12 mouse cellular contexts compared by ENCODE assay signal in the genomic region with DNA sequence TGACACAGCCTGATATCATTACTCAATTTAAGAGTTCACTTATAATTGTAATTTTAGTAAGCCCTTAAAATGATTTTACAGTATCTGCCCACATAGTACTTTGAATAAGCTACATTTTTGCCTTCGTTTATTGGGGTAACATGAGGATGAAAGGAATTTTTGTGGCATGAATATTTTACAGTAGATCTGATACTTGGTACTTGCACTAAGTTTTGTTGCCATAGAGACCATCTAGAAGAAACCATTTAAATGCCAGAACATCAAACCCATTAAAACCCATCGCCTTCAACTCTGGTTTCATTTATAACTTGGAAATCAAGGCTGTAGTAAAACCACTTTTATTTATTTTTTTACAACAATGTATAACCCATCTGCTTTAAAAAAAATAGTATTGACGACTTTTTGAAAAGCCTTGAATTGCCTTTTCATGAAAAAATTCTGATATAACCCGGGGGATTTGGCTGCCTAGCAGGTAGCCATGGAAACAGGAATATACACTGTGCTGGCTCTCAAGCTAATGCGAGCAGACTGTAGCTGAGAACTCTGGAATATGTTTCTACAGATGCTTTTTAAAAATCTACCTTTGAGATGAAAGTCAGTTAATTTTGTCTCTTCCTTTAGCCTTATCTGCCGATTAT.
DNase-seq lines count a peak whose midpoint lies in the region; ATAC-seq and TF ChIP-seq lines count a peak whose summit lies in the region.
"Had no signal": no experiment of that assay in that cellular context is flagged by ENCODE, and none has a peak within 500 bp of the region (broad histone marks: within the 10 kb centered on the region; RNA-seq: fewer than 3 reads in every experiment).

No protein-coding gene starts in this region.

- no peak overlapping the region for H3K9ac ChIP-seq in hindbrain, embryonic 13.5 days
- no peak overlapping the region for H3K9ac ChIP-seq in hindbrain, postnatal 0 days (replicated peaks; ENCODE audit: low read length)
- H3K9ac ChIP-seq in midbrain, embryonic 14.5 days (replicated peaks; ENCODE audit: low read length) = no peak overlapping the region
- H3K9ac ChIP-seq: intestine, embryonic 15.5 days; liver, postnatal 0 days had no signal

- no peak overlapping the region for H3K4me2 ChIP-seq in hindbrain, embryonic 13.5 days
- 0 out of 2 replicates have a peak overlapping the region, but pooled peaks have one; percentile 10 for H3K4me2 ChIP-seq in hindbrain, postnatal 0 days (ENCODE audit: low read depth, low read length)
- H3K4me2 ChIP-seq in midbrain, embryonic 14.5 days (ENCODE audit: low read length) = no peak overlapping the region
- H3K4me2 ChIP-seq: heart, embryonic 11.5 days; intestine, embryonic 15.5 days had no signal

- whole genome bisulfite sequencing in hindbrain, embryonic 13.5 days = 59% methylated on average over 6 of the region's 6 CpGs
- WGBS in hindbrain, embryonic 10.5 days = 82% methylated on average over 6 of the region's 6 CpGs
- WGBS in hindbrain, postnatal 0 days = 34% methylated on average over 6 of the region's 6 CpGs
- WGBS in midbrain, embryonic 14.5 days = 38% methylated on average over 6 of the region's 6 CpGs

- no peak for TF ChIP-seq CTCF in hindbrain, postnatal 0 days (IDR thresholded peaks at IDR 0.05; ENCODE audit: low read depth)

- no peak overlapping the region for H3K4me3 ChIP-seq in hindbrain, embryonic 13.5 days
- H3K4me3 ChIP-seq in hindbrain, embryonic 10.5 days = no peak overlapping the region
- H3K4me3 ChIP-seq in hindbrain, postnatal 0 days (ENCODE audit: low read length) = no peak overlapping the region
- no peak overlapping the region for H3K4me3 ChIP-seq in midbrain, embryonic 14.5 days (replicated peaks; ENCODE audit: low read depth, low read length)
- H3K4me3 ChIP-seq: intestine, embryonic 15.5 days; megakaryocyte, embryonic 14.5 days had no signal

- no peaks in the 10 kb centered on the region for H3K27me3 ChIP-seq in hindbrain, embryonic 13.5 days
- H3K27me3 ChIP-seq in hindbrain, embryonic 10.5 days (ENCODE audit: insufficient read depth, poor library complexity, severe bottlenecking) = no peaks in the 10 kb centered on the region
- no peaks in the 10 kb centered on the region for H3K27me3 ChIP-seq in hindbrain, postnatal 0 days (ENCODE audit: insufficient read depth, low read length)
- no peaks in the 10 kb centered on the region for H3K27me3 ChIP-seq in midbrain, embryonic 14.5 days (ENCODE audit: control insufficient read depth, insufficient read depth, low read length)
- H3K27me3 ChIP-seq: intestine, embryonic 15.5 days; megakaryocyte, embryonic 14.5 days had no signal

- H3K36me3 ChIP-seq in hindbrain, embryonic 13.5 days = no peaks in the 10 kb centered on the region
- H3K36me3 ChIP-seq in hindbrain, embryonic 10.5 days = no peaks in the 10 kb centered on the region
- no peaks in the 10 kb centered on the region for H3K36me3 ChIP-seq in hindbrain, postnatal 0 days (ENCODE audit: insufficient read depth, low read length)
- no peaks in the 10 kb centered on the region for H3K36me3 ChIP-seq in midbrain, embryonic 14.5 days (ENCODE audit: control insufficient read depth, insufficient read depth, low read length)
- H3K36me3 ChIP-seq: intestine, embryonic 15.5 days had no signal

- no peak overlapping the region for H3K27ac ChIP-seq in hindbrain, embryonic 13.5 days
- H3K27ac ChIP-seq in hindbrain, embryonic 10.5 days = no peak overlapping the region
- H3K27ac ChIP-seq in hindbrain, postnatal 0 days = no peak overlapping the region
- H3K27ac ChIP-seq in midbrain, embryonic 14.5 days (replicated peaks; ENCODE audit: low read depth, low read length) = no peak overlapping the region
- H3K27ac ChIP-seq: intestine, embryonic 15.5 days had no signal

- no peaks in the 10 kb centered on the region for H3K9me3 ChIP-seq in hindbrain, embryonic 13.5 days
- no peaks in the 10 kb centered on the region for H3K9me3 ChIP-seq in hindbrain, embryonic 10.5 days
- no peaks in the 10 kb centered on the region for H3K9me3 ChIP-seq in hindbrain, postnatal 0 days (ENCODE audit: low read length)
- H3K9me3 ChIP-seq in midbrain, embryonic 14.5 days (ENCODE audit: control insufficient read depth, low read length) = no peaks in the 10 kb centered on the region
- H3K9me3 ChIP-seq: intestine, embryonic 15.5 days had no signal

- peak; percentile 85 for ATAC-seq in hindbrain, embryonic 13.5 days (ENCODE audit: low FRiP score)
- peak; percentile 85 for ATAC-seq in hindbrain, postnatal 0 days
- ATAC-seq in midbrain, embryonic 14.5 days (ENCODE audit: low FRiP score, low TSS enrichment) = peak; percentile 83; the same call in 1 of the 2 replicates
- ATAC-seq: intestine, embryonic 15.5 days; liver, postnatal 0 days had no signal

- peaks cover 5% of the 10 kb centered on the region for H3K4me1 ChIP-seq in hindbrain, embryonic 13.5 days (replicated peaks)
- no peaks in the 10 kb centered on the region for H3K4me1 ChIP-seq in hindbrain, embryonic 10.5 days (replicated peaks)
- no peaks in the 10 kb centered on the region for H3K4me1 ChIP-seq in hindbrain, postnatal 0 days (ENCODE audit: insufficient read depth, low read length)
- peaks cover 6% of the 10 kb centered on the region for H3K4me1 ChIP-seq in midbrain, embryonic 14.5 days (ENCODE audit: control insufficient read depth, insufficient read depth, low read length)
- H3K4me1 ChIP-seq: intestine, embryonic 15.5 days; megakaryocyte, embryonic 14.5 days had no signal

- DNase-seq in hindbrain, embryonic 10.5 days (ENCODE audit: low spot score) = no peak
- DNase-seq in brain, embryonic 18.5 days (ENCODE audit: low read depth, low spot score) = peak; percentile 70
- DNase-seq in hindbrain, postnatal 0 days (ENCODE audit: low spot score) = peak; percentile 77
- DNase-seq in midbrain, embryonic 14.5 days = peak; percentile 88
- DNase-seq in spleen, postnatal 10 days (ENCODE audit: low spot score in 2 of 2) = no peak
- DNase-seq in cerebellum, postnatal 25 days = no peak
- DNase-seq in embryo, embryonic 10 days (ENCODE audit: low spot score) = no peak
- DNase-seq: liver, postnatal 0 days had no signal

Comparison
In these comparisons a context has a peak if more than half of its experiments do, and no peak if none do; other contexts are left out.
1. DNase-seq: peak in brain, embryonic 18.5 days (single experiment), hindbrain, postnatal 0 days (single experiment) and midbrain, embryonic 14.5 days (single experiment); none in hindbrain, embryonic 10.5 days (single experiment), spleen, postnatal 10 days (0 of 2), cerebellum, postnatal 25 days (0 of 2) and embryo, embryonic 10 days (single experiment).
2. Peak in every context shown above with its lines, with median percentiles within 50 percentile points of each other: ATAC-seq.